Mouse (Mus musculus): ENCODE results near the gene Atxn10. TPM values are rescaled to one million over a fixed set of nuclear protein-coding genes. Genes with fewer than 3 reads are reported as not detected.

The Atxn10 gene
- polyA plus RNA-seq, 1 experiment from 2014 or later = 309 TPM

DNA sequence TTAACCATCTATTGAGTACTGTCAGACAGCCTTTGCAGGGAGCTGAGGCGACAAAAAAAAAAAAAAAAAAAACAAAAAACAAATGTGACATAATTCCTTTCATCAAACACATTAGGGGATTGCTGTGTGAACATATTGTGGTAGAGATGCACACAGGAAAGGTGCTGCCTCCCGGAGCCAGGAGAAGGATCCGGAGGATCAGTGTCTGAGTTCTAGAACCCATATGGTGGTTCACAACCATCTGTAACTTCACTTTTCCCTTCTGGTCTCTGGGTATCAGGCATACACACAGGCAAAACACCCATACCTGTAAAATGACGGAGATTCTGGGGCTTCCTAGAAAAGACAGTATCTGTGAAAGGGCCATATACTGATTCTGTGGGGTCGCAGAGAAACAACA is 1.9 kb downstream of the Atxn10 start:
- no peaks in the 10 kb centered on the region for H3K9me3 ChIP-seq
- peaks cover 9% of the 10 kb centered on the region; the same call in 1 of the 2 replicates for H3K36me3 ChIP-seq (replicated peaks)
- peaks cover 16% of the 10 kb centered on the region for H3K4me1 ChIP-seq
- H3K27me3 ChIP-seq (replicated peaks; ENCODE audit: low read depth, poor library complexity, severe bottlenecking) = no peaks in the 10 kb centered on the region
- no peak for DNase-seq (ENCODE audit: low spot score)
- peak overlapping the region; percentile 99; the same call in 1 of the 2 replicates for H3K4me3 ChIP-seq
- H3K27ac ChIP-seq (replicated peaks) = no peak overlapping the region
- 92% methylated on average over 5 of the region's 5 CpGs for WGBS

DNA sequence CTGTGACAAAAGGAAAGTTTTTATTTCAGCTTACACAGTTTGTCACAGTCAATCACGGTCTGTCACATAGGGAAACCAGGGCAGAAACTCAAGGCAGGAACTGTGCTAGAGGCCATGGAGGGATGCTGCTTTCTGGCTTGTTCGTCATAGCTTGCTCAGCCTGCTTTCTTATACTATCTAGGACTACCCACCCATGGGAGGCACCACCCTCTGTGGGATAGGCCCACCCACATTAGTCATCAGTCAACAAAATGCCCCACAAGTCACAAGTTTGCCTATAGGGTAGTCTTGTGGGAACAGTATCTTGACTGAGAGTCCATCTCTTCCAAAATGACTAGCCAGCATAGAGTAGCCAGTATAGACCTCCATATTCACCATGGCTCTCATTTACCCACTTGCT is 6.2 kb downstream of the Atxn10 start:
- H3K4me3 ChIP-seq = no peak overlapping the region
- 94% methylated on average over 2 of the region's 2 CpGs for WGBS
- peaks cover 5% of the 10 kb centered on the region for H3K4me1 ChIP-seq
- H3K27ac ChIP-seq (replicated peaks) = no peak overlapping the region
- no peak for DNase-seq (ENCODE audit: low spot score)
- H3K27me3 ChIP-seq (replicated peaks; ENCODE audit: low read depth, poor library complexity, severe bottlenecking) = no peaks in the 10 kb centered on the region
- H3K36me3 ChIP-seq (replicated peaks) = peaks cover 21% of the 10 kb centered on the region
- no peaks in the 10 kb centered on the region for H3K9me3 ChIP-seq

DNA sequence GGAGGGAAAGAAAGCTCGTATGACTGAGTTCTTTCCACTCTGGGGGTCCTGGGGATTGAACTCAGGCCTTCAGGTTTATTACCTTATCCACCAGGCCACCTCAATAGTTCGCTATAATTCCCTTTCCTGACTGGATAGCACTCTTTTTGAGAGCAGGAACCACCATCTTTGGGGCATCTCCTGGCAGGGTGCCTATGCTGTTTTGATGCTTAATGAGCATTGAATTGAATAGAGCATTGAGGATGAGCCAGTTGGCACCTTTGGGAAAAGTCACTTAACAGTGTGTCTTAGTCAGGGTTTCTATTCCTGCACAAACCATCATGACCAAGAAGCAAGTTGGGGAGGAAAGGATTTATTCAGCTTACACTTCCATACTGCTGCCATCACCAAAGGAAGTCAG is 8.6 kb downstream of the Atxn10 start:
- Histone ChIP-seq H3K36me3 (replicated peaks) (peaks cover 21% of the 10 kb centered on the region), H3K27ac (replicated peaks) (no peak overlapping the region), H3K9me3 (no peaks in the 10 kb centered on the region), H3K27me3 (replicated peaks; ENCODE audit: low read depth, poor library complexity, severe bottlenecking) (no peaks in the 10 kb centered on the region), H3K4me1 (no peaks in the 10 kb centered on the region), H3K4me3 (no peak overlapping the region)
- WGBS = 86% methylated on average over 2 of the region's 2 CpGs
- DNase-seq (ENCODE audit: low spot score) = no peak

DNA sequence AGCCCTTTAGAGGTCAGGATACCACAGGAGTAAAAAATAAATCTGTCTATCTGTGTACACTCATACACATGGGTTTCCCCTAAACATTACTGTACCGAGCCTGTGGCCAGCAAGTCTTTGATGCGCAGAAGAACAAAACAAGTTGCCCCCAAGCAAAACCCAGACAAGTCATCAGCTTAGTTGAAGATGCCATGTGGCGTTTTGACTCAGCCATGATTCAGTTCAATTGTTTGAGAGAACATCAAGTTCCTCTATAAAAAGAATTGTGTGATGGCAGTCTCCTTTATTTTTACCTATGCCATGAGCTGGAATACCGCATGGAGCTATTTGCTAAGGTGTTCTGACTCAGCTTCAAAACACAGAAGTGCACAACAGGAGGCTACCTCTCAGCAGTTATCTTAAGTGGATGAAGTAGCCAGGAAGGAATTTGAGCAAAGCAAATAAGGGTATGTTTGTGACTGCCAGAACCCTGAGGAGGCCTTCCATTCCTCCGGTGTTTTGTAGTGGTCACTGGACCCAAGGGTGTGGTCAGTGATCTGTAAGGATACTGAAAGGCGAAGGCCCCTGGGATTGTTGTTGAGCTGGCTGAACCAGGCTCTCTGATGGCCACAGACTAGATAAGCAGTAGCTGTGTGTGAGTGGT is 11.1 kb downstream of the Atxn10 start:
- Histone ChIP-seq H3K4me1 (no peaks in the 10 kb centered on the region), H3K27me3 (replicated peaks; ENCODE audit: low read depth, poor library complexity, severe bottlenecking) (no peaks in the 10 kb centered on the region), H3K9me3 (no peaks in the 10 kb centered on the region), H3K36me3 (replicated peaks) (peaks cover 18% of the 10 kb centered on the region), H3K4me3 (no peak overlapping the region), H3K27ac (replicated peaks) (no peak overlapping the region)
- 85% methylated on average over 6 of the region's 6 CpGs for WGBS
- no peak for DNase-seq (ENCODE audit: low spot score)

DNA sequence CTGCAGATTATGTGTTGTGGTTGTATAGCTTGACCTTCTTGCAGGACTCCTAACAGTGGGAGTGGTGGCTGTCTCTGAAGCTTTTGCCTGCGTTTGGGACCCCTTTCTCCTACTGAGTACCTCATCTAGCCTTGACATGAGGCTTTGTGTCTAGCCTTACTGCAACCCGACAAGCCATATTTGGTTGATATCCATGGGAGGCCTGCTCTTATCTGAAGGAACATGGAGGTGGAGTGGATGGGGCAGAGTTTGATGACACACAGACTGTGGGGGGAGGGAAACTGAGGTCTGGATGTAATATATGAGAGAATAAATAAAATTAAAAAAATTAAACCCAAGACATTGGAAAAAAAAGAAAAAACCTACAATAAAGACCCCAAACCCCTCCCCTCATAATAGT is 14.1 kb downstream of the Atxn10 start:
- no peaks in the 10 kb centered on the region for H3K4me1 ChIP-seq
- no peak overlapping the region for H3K27ac ChIP-seq (replicated peaks)
- no peak overlapping the region for H3K4me3 ChIP-seq
- H3K36me3 ChIP-seq (replicated peaks) = peaks cover 16% of the 10 kb centered on the region
- H3K27me3 ChIP-seq (replicated peaks; ENCODE audit: low read depth, poor library complexity, severe bottlenecking) = no peaks in the 10 kb centered on the region
- WGBS = 92% methylated on average over 2 of the region's 2 CpGs
- no peaks in the 10 kb centered on the region for H3K9me3 ChIP-seq
- DNase-seq (ENCODE audit: low spot score) = no peak

DNA sequence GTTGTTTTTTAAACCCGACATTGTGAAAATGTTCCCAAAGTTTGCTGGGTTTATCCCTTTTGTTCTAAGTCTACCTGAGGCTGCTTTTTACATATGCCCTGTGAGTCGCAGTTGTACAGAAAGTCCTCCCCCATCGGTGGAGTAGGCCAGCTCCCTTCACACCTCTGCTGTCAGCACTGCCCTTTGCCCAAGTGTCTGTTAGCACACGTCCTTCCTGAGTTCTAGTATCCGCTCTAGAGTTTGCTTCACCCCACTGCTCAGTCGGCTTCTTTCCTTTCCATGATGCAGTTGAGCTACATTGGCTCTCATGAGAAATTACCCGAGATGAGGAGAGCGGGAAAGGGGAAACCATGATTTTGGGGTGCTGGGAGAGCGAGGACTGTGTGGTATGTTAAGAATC is 18.0 kb downstream of the Atxn10 start:
- 92% methylated on average over 9 of the region's 9 CpGs for WGBS
- Histone ChIP-seq H3K27ac (replicated peaks) (no peak overlapping the region), H3K27me3 (replicated peaks; ENCODE audit: low read depth, poor library complexity, severe bottlenecking) (no peaks in the 10 kb centered on the region), H3K9me3 (no peaks in the 10 kb centered on the region), H3K36me3 (replicated peaks) (peaks cover 11% of the 10 kb centered on the region; the same call in 1 of the 2 replicates), H3K4me1 (0 out of 2 replicates have a peak, but pooled peaks cover 8% of the 10 kb centered on the region), H3K4me3 (no peak overlapping the region)
- no peak for DNase-seq (ENCODE audit: low spot score)

DNA sequence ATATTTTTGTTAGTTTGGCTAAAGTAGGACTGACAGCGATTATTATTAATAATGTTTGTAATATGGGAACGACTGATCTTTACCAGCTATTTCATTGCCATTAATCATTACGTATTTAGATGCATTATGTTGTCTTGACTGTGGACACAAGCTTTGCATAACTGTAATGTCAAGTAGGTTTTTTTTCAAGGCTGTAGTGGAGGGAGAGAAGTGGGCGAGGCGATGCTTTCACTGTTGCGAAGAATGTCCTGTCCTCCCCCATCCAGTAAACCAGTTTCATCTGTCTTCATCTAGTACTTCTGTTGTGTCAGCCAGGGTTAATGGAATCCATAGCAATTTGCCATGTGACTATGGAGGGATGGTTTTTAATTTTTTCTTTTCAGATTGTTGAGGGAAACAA is 20.1 kb downstream of the Atxn10 start:
- Histone ChIP-seq H3K36me3 (replicated peaks) (peaks cover 32% of the 10 kb centered on the region), H3K27me3 (replicated peaks; ENCODE audit: low read depth, poor library complexity, severe bottlenecking) (no peaks in the 10 kb centered on the region), H3K4me1 (0 out of 2 replicates have a peak, but pooled peaks cover 8% of the 10 kb centered on the region), H3K4me3 (no peak overlapping the region), H3K27ac (replicated peaks) (no peak overlapping the region), H3K9me3 (no peaks in the 10 kb centered on the region)
- no peak for DNase-seq (ENCODE audit: low spot score)
- 87% methylated on average over 6 of the region's 6 CpGs for WGBS

DNA sequence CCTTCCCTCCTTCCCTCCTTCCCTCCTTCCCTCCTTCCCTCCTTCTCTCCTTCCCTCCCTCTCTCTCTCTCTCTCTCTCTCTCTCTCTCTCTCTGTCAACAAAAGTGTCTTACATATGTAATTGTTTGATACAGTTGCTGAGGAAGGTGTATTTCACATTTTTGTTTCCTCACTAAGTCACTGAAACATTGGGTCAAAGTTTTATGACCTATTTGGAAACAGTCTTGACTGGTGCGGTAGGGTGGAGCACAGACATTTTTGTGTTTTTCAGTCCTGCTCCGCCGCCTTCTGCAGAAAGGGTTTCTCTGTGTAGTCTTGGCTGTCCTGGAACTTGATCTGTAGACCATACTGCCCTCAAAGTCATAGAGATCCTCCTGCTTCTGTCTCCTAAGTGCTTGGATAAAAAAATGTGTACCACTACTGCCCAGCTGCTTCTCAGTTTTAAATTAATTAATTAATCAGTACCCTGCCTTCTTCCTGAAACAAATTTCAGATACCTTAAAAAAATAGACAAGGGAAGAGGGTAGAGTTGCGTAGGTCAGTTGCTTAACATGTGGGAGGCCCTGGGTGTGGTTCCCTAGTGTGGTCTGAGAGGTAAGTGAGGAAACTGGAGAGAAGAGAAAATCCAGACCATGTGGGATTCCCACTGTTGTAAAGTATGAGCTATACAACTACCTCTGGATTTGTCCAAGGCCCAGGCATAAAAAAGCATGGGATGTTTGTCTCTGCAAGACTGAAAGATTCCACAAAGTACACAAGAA is 21.6 kb downstream of the Atxn10 start:
- DNase-seq (ENCODE audit: low spot score) = no peak
- H3K27me3 ChIP-seq (replicated peaks; ENCODE audit: low read depth, poor library complexity, severe bottlenecking) = no peaks in the 10 kb centered on the region
- WGBS = 92% methylated on average over 4 of the region's 4 CpGs
- H3K4me1 ChIP-seq = 0 out of 2 replicates have a peak, but pooled peaks cover 8% of the 10 kb centered on the region
- no peak overlapping the region for H3K4me3 ChIP-seq
- H3K27ac ChIP-seq (replicated peaks) = no peak overlapping the region
- peaks cover 39% of the 10 kb centered on the region for H3K36me3 ChIP-seq (replicated peaks)
- no peaks in the 10 kb centered on the region for H3K9me3 ChIP-seq

DNA sequence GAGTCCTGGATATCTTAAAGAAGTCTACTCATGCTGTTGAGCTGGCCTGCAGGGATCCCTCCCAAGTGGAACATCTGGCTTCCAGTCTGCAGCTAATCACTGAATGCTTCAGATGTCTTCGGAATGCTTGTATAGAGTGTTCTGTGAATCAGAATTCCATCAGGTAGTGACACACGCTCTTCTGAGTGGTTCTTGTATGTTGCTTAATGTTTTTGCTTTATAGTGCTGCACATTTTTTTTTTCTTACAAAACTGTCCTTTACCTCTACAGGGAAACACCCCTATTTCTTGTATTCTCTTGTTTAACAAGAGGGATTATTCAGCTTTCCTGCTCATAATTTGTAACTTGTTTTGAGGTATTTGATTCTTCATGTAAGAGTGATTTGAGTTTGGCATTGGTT is 23.4 kb downstream of the Atxn10 start:
- DNase-seq (ENCODE audit: low spot score) = no peak
- 0 out of 2 replicates have a peak, but pooled peaks cover 8% of the 10 kb centered on the region for H3K4me1 ChIP-seq
- H3K4me3 ChIP-seq = no peak overlapping the region
- 80% methylated on average over 2 of the region's 2 CpGs for WGBS
- peaks cover 57% of the 10 kb centered on the region for H3K36me3 ChIP-seq (replicated peaks)
- H3K9me3 ChIP-seq = no peaks in the 10 kb centered on the region
- H3K27ac ChIP-seq (replicated peaks) = no peak overlapping the region
- no peaks in the 10 kb centered on the region for H3K27me3 ChIP-seq (replicated peaks; ENCODE audit: low read depth, poor library complexity, severe bottlenecking)

DNA sequence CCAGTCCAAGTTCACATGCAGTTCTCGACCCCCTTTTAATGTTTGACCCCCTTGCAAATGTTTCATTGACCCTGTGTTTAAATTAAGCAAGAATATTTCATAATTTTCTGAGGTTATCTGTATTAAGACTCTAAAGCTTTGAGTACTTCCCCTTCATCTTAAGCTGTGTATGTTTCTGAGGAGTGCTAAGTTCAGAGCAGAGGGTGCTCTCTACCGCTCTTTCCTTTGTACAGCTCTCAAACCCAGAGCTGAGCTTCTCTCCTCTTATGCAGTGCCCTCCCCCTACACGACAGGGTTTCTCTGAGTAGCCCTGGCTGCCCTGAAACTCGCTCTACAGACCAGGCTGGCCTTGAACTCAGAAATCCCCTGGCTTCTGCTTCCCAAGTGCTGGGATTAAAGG is 23.9 kb downstream of the Atxn10 start:
- WGBS = 88% methylated on average over 4 of the region's 4 CpGs
- Histone ChIP-seq H3K9me3 (no peaks in the 10 kb centered on the region), H3K36me3 (replicated peaks) (peaks cover 61% of the 10 kb centered on the region), H3K4me1 (0 out of 2 replicates have a peak, but pooled peaks cover 8% of the 10 kb centered on the region), H3K27ac (replicated peaks) (no peak overlapping the region), H3K27me3 (replicated peaks; ENCODE audit: low read depth, poor library complexity, severe bottlenecking) (no peaks in the 10 kb centered on the region), H3K4me3 (no peak overlapping the region)
- DNase-seq (ENCODE audit: low spot score) = no peak

DNA sequence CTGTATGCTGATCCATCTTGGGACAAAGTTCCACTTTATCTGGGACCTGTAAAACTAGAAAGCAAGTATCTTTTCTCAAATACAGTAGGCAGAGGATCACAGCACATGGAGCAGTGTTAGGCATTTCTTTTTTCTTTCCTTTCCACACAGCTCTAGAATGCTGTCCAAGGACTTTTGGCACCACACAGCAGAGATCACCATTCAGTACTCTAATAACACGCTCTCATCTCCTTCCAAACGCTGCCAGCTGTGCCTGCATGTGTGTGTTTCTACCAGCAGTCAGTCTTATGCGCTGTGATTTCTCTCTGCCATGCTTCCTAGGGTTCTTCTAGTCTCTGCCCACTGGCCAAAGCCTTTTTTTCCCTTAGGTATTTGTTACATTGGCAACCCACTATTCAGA is 28.3 kb downstream of the Atxn10 start:
- Histone ChIP-seq H3K27ac (replicated peaks) (no peak overlapping the region), H3K4me1 (no peaks in the 10 kb centered on the region), H3K36me3 (replicated peaks) (peaks cover 89% of the 10 kb centered on the region), H3K9me3 (no peaks in the 10 kb centered on the region), H3K4me3 (no peak overlapping the region), H3K27me3 (replicated peaks; ENCODE audit: low read depth, poor library complexity, severe bottlenecking) (no peaks in the 10 kb centered on the region)
- DNase-seq (ENCODE audit: low spot score) = no peak
- 90% methylated on average over 3 of the region's 3 CpGs for WGBS

DNA sequence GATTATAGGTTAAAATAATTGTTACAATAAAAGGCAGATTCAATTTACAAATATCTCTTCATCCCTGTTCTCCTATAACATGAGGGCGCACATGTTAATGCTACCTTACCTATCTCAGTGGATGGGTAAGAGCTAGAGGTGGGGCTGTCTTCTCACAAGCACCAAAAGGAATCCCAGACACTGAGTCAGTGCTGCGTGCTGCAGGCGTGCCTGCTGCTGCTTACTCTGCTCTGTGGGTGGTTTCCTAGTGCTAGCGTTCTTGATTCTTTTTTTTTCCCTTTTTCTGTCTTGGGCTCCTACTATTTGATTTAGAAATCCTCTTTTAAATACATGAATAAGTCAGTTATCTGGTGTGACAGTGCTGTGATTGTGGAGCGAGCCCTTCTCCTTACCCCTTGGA is 30.9 kb downstream of the Atxn10 start:
- H3K36me3 ChIP-seq (replicated peaks) = peaks cover 66% of the 10 kb centered on the region
- 86% methylated on average over 5 of the region's 5 CpGs for WGBS

DNA sequence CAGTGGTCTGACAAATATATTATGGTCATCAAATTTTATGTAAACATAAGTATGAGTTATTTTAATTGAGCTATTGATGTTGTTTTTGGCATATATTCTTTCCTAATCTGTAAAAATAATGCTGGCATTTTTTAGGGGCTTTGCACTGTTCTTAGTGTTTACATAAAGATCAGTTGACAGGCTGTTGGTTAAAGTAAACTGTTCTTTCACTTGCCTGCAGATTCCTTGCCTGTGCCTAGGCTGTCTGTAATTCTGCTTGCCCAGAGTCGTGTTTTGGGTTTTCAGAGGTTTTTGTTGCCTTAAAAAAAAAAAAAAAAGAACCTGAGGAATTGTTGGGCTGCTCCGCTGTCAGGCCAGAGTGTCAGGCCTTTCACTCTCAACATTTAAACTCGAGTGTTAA is 33.7 kb downstream of the Atxn10 start:
- WGBS = 62% methylated on average over 3 of the region's 3 CpGs
- H3K4me3 ChIP-seq = no peak overlapping the region
- H3K4me1 ChIP-seq = no peaks in the 10 kb centered on the region
- no peaks in the 10 kb centered on the region for H3K9me3 ChIP-seq
- H3K27me3 ChIP-seq (replicated peaks; ENCODE audit: low read depth, poor library complexity, severe bottlenecking) = no peaks in the 10 kb centered on the region
- no peak overlapping the region for H3K27ac ChIP-seq (replicated peaks)
- DNase-seq (ENCODE audit: low spot score) = no peak
- peaks cover 49% of the 10 kb centered on the region for H3K36me3 ChIP-seq (replicated peaks)

More for the DNA sequence above, 30.9 kb downstream of the Atxn10 start:
- Histone ChIP-seq H3K27ac (replicated peaks) (no peak overlapping the region), H3K27me3 (replicated peaks; ENCODE audit: low read depth, poor library complexity, severe bottlenecking) (no peaks in the 10 kb centered on the region), H3K4me1 (no peaks in the 10 kb centered on the region), H3K9me3 (no peaks in the 10 kb centered on the region), H3K4me3 (no peak overlapping the region)
- DNase-seq (ENCODE audit: low spot score) = no peak
